Mouse (Mus musculus): ENCODE measurements around the gene Il20rb.

The Il20rb gene

GRCm38 (mm10) chr9:100486431-100486830 is at the start of gene Il20rb:
Gene Il20rb, minus strand, starts transcription at chr9:100486788.
- DNase-seq, result no peak

GRCm38 (mm10) chr9:100535618-100536262 is 49.2 kb upstream of the Il20rb start:
- no peak for DNase-seq

- no peak for DNase-seq
Observed at GRCm38 (mm10) chr9:100534686-100535085, 48.1 kb upstream of the Il20rb start.

- no peak for DNase-seq
Observed at GRCm38 (mm10) chr9:100532847-100533505, 46.4 kb upstream of the Il20rb start.

GRCm38 (mm10) chr9:100531296-100531695 is 44.7 kb upstream of the Il20rb start:
- no peak for DNase-seq

- no peak for DNase-seq
Observed at GRCm38 (mm10) chr9:100525225-100525624, 38.6 kb upstream of the Il20rb start.

- DNase-seq, result no peak
Observed at GRCm38 (mm10) chr9:100522029-100522428, 35.4 kb upstream of the Il20rb start.

- DNase-seq, result peak; percentile 75 to 84
Observed at GRCm38 (mm10) chr9:100520586-100520985, 34.0 kb upstream of the Il20rb start.

- peak; percentile 33 to 39 for DNase-seq
Observed at GRCm38 (mm10) chr9:100520012-100520411, 33.4 kb upstream of the Il20rb start.

GRCm38 (mm10) chr9:100507581-100507980 is 21.0 kb upstream of the Il20rb start:
- no peak for DNase-seq

GRCm38 (mm10) chr9:100506652-100507051 is 20.1 kb upstream of the Il20rb start:
- no peak for DNase-seq

GRCm38 (mm10) chr9:100505498-100505897 is 18.9 kb upstream of the Il20rb start:
- DNase-seq, result no peak

- DNase-seq, result no peak
Observed at GRCm38 (mm10) chr9:100493611-100494261, 7.1 kb upstream of the Il20rb start.

- no peak for DNase-seq
Observed at GRCm38 (mm10) chr9:100491424-100491823, 4.8 kb upstream of the Il20rb start.

GRCm38 (mm10) chr9:100488969-100489368 is 2.4 kb upstream of the Il20rb start:
- DNase-seq, result no peak

GRCm38 (mm10) chr9:100488056-100488713 is 1.6 kb upstream of the Il20rb start:
- no peak for DNase-seq

- no peak for DNase-seq
Observed at GRCm38 (mm10) chr9:100483318-100483717, 3.3 kb downstream of the Il20rb start.

- no peak for DNase-seq
Observed at GRCm38 (mm10) chr9:100481626-100482025, 5.0 kb downstream of the Il20rb start.

- no peak for DNase-seq
Observed at GRCm38 (mm10) chr9:100474056-100474455, 12.5 kb downstream of the Il20rb start.

GRCm38 (mm10) chr9:100473361-100473760 is 13.2 kb downstream of the Il20rb start:
- DNase-seq, result no peak

- DNase-seq, result no peak
Observed at GRCm38 (mm10) chr9:100472931-100473330, 13.7 kb downstream of the Il20rb start.

- DNase-seq, result peak in 1 of 2 experiments; percentile 46
Observed at GRCm38 (mm10) chr9:100471605-100471953, 15.0 kb downstream of the Il20rb start.

- DNase-seq, result peak; percentile 97 to 98
Observed at GRCm38 (mm10) chr9:100470936-100471604, 15.5 kb downstream of the Il20rb start.

All from cerebellum, postnatal 10 days (tissue).